Mouse (Mus musculus) limb, embryonic 11.5 days (tissue): ENCODE data around the gene Piwil4. TPM values are rescaled to one million over a fixed set of nuclear protein-coding genes. Genes with fewer than 3 reads are reported as not detected.
A peak's percentile ranks its signal among the peaks of the same experiment; 100 is the strongest.

Experiments used
- ATAC-seq: fragments of 200-750 bp; cut with Nextera tagmentation; 2 replicates; pipeline ENCODE4 v1.8.0; 2017; ENCODE audit warnings: low read depth; ENCODE audit not compliant: insufficient number of reproducible peaks, low FRiP score, low TSS enrichment
- DNase-seq: peaks from one replicate; pipeline ENCODE4 v3.0.0-alpha.2; 2015; ENCODE audit warnings: low spot score
- H3K27ac ChIP-seq: fragments of 300-500 bp; sonication (generic); replicated peaks from 2 replicates; pipeline ENCODE4 v1.5.1; 2014; ENCODE audit warnings: low read depth, mild to moderate bottlenecking, low read length
- H3K27me3 ChIP-seq: fragments of 300-500 bp; sonication (generic); 2 replicates; pipeline ENCODE4 v1.6.1; 2014; ENCODE audit warnings: mild to moderate bottlenecking, low read length, mixed read lengths; ENCODE audit not compliant: control insufficient read depth, insufficient read depth
- H3K36me3 ChIP-seq: fragments of 300-500 bp; sonication (generic); 2 replicates; pipeline ENCODE4 v1.6.1; 2014; ENCODE audit warnings: mild to moderate bottlenecking, low read length, moderate library complexity, mixed read lengths; ENCODE audit not compliant: control insufficient read depth, insufficient read depth
- H3K4me1 ChIP-seq: fragments of 300-500 bp; sonication (generic); 2 replicates; pipeline ENCODE4 v1.6.1; 2014; ENCODE audit warnings: low read length, mixed read lengths; ENCODE audit not compliant: control insufficient read depth, insufficient read depth
- H3K4me2 ChIP-seq: fragments of 300-500 bp; sonication (generic); 2 replicates; pipeline ENCODE4 v1.6.1; 2014; ENCODE audit warnings: low read depth, mild to moderate bottlenecking, moderate library complexity; ENCODE audit not compliant: severe bottlenecking
- H3K4me3 ChIP-seq: fragments of 300-500 bp; sonication (generic); 2 replicates; pipeline ENCODE4 v1.5.1; 2014; ENCODE audit warnings: low read depth, low read length
- H3K9ac ChIP-seq: fragments of 300-500 bp; sonication (generic); 2 replicates; pipeline ENCODE4 v1.6.1; 2014; ENCODE audit warnings: mild to moderate bottlenecking, low read length
- H3K9me3 ChIP-seq: fragments of 300-500 bp; sonication (generic); 2 replicates; pipeline ENCODE4 v1.6.1; 2016; ENCODE audit warnings: low read length; ENCODE audit not compliant: control insufficient read depth
- WGBS: fragments of 180-500 bp; shearing (Covaris S2); extraction: QIAGEN DNeasy Blood & Tissue Kit; methylation state at CpG from one replicate; pipeline ENCODE4 v1.1.7; 2014; 5-methylcytosine and 5-hydroxymethylcytosine counted together
- polyA plus RNA-seq: library from polyadenylated mRNA; unstranded; fragments of >200 nt; fragmentation: Nextera tagmentation; extraction: Ambion mirVana; gene quantifications from 2 replicates; pipeline ENCODE4 v1.2.1, GENCODE M21; 2014

The Piwil4 gene
- 0.09 TPM in 1 of 2 replicates, not detected in the other for polyA plus RNA-seq

DNA sequence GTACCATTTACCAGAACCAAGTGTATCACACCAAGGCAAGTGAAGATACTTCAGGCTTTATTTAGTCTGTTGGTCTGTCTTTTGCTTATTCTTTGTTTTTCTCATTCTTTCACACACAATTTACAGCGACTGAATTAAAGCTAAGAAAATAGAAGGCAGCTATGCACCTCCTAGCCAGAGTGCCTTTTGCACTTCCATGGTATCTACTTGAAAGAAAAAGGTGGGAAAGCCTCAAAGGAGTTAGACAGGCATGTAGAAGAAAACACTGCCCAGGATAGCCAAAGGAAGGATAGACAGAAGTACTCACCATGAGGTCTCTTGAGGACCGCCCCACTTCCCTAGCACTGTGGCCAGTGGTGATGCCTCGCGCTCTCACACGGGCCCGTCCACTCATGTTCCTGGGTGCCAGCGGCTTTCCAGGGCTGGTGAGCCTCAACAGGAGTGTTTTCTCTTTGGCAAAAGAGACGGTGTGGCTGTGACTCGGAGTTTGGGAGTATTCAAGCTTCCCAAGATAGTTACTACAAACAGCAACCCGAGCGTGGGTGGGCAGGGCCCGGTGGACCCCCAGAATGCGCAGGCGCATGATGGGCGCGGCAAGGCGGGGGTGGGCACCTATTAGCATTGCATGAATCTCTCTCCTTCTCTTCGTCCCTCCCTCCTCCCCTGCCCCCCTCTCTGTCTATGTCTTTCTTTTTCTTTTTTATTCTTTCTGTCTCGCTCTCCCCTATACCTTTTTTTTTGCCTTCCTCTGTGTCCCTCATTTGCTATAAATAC lies at the start of gene Piwil4:
Gene Piwil4 (minus strand): TSS at position 583 of the 774 bp plus-strand sequence.
- ATAC-seq: no peak
- Histone ChIP-seq H3K4me1 (no peaks in the 10 kb centered on the region), H3K27me3 (no peaks in the 10 kb centered on the region), H3K4me3 (no peak within 1 kb of the TSS), H3K9me3 (no peaks in the 10 kb centered on the region), H3K36me3 (no peaks in the 10 kb centered on the region), H3K9ac (no peak within 1 kb of the TSS), H3K4me2 (no peak within 1 kb of the TSS), H3K27ac (no peak within 1 kb of the TSS)
- WGBS: 87% methylated on average over 19 of the region's 19 CpGs
- DNase-seq: no peak

GRCm38 (mm10) chr9:14787356-14787755 lies 46.8 kb upstream of the Piwil4 start:
- WGBS: 89% methylated on average over 6 of the region's 6 CpGs
- peaks cover 11% of the 10 kb centered on the region; the same call in 1 of the 2 replicates for H3K36me3 ChIP-seq
- no peaks in the 10 kb centered on the region for H3K4me1 ChIP-seq
- no peaks in the 10 kb centered on the region for H3K9me3 ChIP-seq
- no peaks in the 10 kb centered on the region for H3K27me3 ChIP-seq
- no peak overlapping the region for H3K4me3 ChIP-seq
- H3K27ac ChIP-seq: no peak overlapping the region
- no peak for DNase-seq
- H3K9ac ChIP-seq: no peak overlapping the region
- H3K4me2 ChIP-seq: no peak overlapping the region
- no peak for ATAC-seq

- peak; percentile 97 for DNase-seq
- Histone ChIP-seq H3K9me3 (no peaks in the 10 kb centered on the region), H3K27me3 (no peaks in the 10 kb centered on the region), H3K4me3 (peak within 1 kb of the TSS; percentile 78), H3K9ac (peak within 1 kb of the TSS; percentile 90), H3K36me3 (peaks cover 5% of the 10 kb centered on the region; the same call in 1 of the 2 replicates), H3K27ac (peak within 1 kb of the TSS; percentile 95), H3K4me2 (peak within 1 kb of the TSS; percentile 65), H3K4me1 (no peaks in the 10 kb centered on the region)
- WGBS: under 1% methylated on average over 62 of the region's 62 CpGs
- ATAC-seq: peak; percentile 99
Observed at GRCm38 (mm10) chr9:14784039-14785002, 43.8 kb upstream of the Piwil4 start, which contains the start of the genes Mre11a and Ankrd49. TSS of gene Mre11a (plus strand) at chr9:14784654. TSS of gene Ankrd49 (minus strand) at chr9:14784856.

DNA sequence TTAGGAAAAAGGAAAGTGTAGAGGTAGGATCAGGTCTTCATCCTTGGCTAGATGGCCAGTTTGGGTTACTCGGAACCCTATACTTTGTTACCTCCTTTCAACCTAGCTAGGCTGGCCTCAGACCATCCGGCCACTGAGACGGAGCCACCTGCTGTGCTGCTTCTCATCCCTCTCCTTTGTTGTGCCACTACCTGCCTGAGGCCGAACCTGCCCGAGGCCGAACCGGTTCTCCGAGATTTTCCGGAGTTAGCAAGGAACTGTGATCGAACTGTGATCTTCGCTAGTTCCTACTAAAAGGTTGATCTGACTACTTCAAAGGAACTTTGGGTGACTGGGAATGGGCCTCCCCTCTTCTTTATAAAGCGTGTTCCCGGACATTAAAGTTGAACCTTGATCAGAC lies 37.8 kb upstream of the Piwil4 start:
- H3K36me3 ChIP-seq: peaks cover 2% of the 10 kb centered on the region; the same call in 1 of the 2 replicates
- H3K4me1 ChIP-seq: no peaks in the 10 kb centered on the region
- no peak overlapping the region for H3K9ac ChIP-seq
- H3K4me2 ChIP-seq: no peak overlapping the region
- no peak overlapping the region for H3K27ac ChIP-seq
- 37% methylated on average over 13 of the region's 13 CpGs for WGBS
- DNase-seq (no peak), ATAC-seq (no peak)
- no peaks in the 10 kb centered on the region for H3K9me3 ChIP-seq
- no peak overlapping the region for H3K4me3 ChIP-seq
- H3K27me3 ChIP-seq: no peaks in the 10 kb centered on the region

DNA sequence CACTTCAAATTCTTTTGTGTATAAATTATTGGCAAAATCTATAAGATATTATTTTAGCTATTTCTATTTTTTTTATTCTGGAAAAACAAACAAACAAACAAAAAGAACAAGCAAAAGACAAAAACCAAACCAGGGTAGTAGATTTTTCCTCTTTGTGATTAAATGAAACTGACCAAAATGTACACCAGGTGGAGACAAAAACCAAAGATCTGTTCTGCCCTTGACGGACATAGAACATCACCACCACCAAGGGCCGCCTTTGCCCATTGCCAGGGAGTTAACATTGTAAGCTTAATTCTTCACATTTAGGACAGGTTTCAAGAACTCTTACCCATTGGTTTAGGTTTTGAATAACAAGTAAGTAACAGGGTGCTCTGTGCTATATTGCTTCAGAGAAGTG lies 33.3 kb upstream of the Piwil4 start:
- Histone ChIP-seq H3K9ac (no peak overlapping the region), H3K27me3 (no peaks in the 10 kb centered on the region), H3K4me2 (no peak overlapping the region), H3K4me3 (no peak overlapping the region), H3K9me3 (no peaks in the 10 kb centered on the region), H3K36me3 (no peaks in the 10 kb centered on the region), H3K27ac (no peak overlapping the region), H3K4me1 (peaks cover 9% of the 10 kb centered on the region; the same call in 1 of the 2 replicates)
- 52% methylated on average over 2 of the region's 2 CpGs for WGBS
- ATAC-seq (no peak), DNase-seq (no peak)

DNA sequence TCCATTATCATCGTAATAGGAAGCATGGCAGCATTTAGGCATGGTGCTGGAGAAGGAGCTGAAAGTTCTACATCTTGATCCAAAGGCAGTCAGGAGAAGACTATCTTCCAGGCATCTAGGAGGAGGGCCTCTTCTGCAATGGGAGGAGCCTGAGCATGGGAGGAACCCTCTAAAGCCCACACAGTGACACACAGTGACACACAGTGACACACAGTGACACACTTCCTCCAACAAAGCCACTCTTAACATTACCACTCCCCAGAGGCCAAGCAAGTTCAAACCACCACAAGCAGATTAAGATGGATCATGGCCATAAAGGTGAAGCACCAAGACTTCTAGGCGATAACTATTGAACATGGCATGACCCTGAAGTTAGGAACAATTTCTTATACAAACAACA lies 31.5 kb upstream of the Piwil4 start:
- Histone ChIP-seq H3K27ac (no peak overlapping the region), H3K9ac (no peak overlapping the region), H3K4me3 (no peak overlapping the region), H3K27me3 (0 out of 2 replicates have a peak, but pooled peaks cover 2% of the 10 kb centered on the region), H3K36me3 (no peaks in the 10 kb centered on the region), H3K4me1 (peaks cover 9% of the 10 kb centered on the region; the same call in 1 of the 2 replicates), H3K9me3 (no peaks in the 10 kb centered on the region), H3K4me2 (no peak overlapping the region)
- 83% methylated on average over 2 of the region's 2 CpGs for WGBS
- no peak for ATAC-seq
- no peak for DNase-seq

DNA sequence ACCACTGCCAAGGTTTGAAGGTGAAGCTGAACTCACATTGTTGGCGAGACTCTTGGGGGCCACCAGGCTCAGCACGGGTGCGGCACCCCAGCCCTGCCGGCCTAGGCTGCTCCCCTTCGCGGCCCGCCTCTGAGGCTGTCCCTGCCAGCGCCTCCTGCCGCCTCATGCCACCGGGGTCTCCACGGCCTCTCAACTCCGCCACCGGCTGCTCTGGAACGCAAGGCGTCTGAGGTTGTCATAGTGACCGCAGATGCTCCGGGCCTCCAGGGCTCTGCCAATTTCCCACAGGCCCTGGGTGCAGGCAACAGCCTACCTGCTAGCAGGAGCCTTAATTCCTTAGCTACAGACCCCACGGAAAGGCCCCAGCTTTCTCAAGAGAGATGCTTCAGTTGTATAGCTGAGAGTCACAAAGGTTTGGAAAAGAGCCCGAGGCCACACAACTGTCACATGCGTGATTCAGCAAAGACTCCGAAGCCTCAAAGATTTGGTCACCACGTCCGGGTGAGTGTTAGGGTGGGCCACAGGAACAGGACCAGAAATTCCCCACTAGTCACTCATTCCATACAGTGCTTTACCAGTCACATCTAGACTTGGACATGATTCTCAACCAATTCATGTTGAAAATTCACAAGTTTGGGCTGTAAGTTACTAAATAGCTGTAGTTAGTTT lies 30.4 kb upstream of the Piwil4 start, which contains the start of gene 1700012B09Rik:
Gene 1700012B09Rik (minus strand): TSS at position 228 of the 669 bp plus-strand sequence.
- peak within 1 kb of the TSS; percentile 27 for H3K4me2 ChIP-seq
- H3K9me3 ChIP-seq: no peaks in the 10 kb centered on the region
- WGBS: 18% methylated on average over 23 of the region's 23 CpGs
- H3K27ac ChIP-seq: no peak within 1 kb of the TSS
- no peak within 1 kb of the TSS for H3K9ac ChIP-seq
- H3K4me1 ChIP-seq: peaks cover 9% of the 10 kb centered on the region; the same call in 1 of the 2 replicates
- DNase-seq (peak; percentile 52), ATAC-seq (peak; percentile 51; the same call in 1 of the 2 replicates)
- H3K27me3 ChIP-seq: 0 out of 2 replicates have a peak, but pooled peaks cover 2% of the 10 kb centered on the region
- no peak within 1 kb of the TSS for H3K4me3 ChIP-seq
- H3K36me3 ChIP-seq: no peaks in the 10 kb centered on the region
